Mouse (Mus musculus) urinary bladder, adult 18-20 months (tissue): ENCODE measurements around the gene Plppr2.
A peak's percentile ranks its signal among the peaks of the same experiment; 100 is the strongest.

ENCODE experiments used
- DNase-seq, 2 experiments: peaks; one replicate each; pipeline ENCODE4 v3.0.0; 2022; ENCODE audit warnings: low spot score in 2 of 2, mixed read lengths in 2 of 2

Gene Plppr2

GRCm38 (mm10) chr9:21932445-21933137 lies 4.2 kb upstream of the Plppr2 start:
- no peak for DNase-seq

GRCm38 (mm10) chr9:21934021-21934420 lies 2.8 kb upstream of the Plppr2 start:
- no peak for DNase-seq

DNA sequence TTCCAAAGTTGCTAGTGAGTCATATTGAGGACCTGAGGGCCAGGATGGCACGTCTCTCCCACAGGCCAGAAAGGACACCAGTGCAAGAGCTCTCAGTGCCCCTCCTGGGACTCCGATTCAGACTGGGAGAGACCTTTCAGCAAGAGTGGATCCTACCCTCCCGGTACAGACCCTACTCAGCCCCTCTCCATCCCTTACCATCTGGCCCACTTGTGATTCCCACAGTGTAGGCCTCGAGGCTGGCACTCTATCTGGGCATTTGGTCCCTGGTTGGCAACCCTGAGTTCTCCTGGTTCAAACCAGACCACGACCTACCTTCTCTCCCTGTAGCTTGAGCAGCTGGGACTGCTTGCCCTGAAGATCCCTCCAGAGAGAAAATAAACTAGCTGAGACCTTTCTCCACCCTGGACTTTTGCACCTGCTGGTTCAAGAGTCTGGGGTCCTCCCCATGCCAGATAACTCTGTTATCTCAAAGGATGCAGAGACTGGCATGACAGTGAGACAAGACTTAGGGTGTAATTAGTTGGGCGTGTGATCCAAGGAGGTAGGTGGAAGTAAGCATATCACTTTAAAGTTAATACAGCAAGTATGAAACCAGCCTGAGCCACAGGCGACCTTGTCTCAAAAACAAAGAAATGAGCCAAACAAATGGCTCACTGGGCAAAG lies 1.2 kb upstream of the Plppr2 start:
- DNase-seq: no peak

DNA sequence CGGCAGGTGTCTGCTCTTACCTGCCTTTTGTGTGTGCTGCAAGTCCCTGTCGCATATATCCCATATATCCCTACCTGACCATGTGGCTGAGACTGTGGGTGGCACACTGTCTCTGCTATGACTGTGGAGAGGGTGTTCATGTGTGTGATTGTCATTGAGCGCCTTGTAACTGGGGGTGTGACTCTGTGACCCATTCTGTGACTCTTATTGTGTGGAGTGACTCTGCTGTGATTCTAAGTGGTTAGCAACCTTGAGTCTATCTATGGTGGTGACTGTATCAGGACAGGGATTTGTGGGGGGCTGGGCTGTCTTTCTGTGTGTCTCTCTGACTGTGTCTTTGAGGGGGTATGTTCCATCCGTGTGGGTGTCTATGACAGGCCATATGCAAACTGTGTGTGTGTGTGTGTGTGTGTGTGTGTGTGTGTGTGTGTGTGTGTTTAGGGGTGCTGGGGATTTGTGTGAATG lies 910 bp downstream of the Plppr2 start:
- DNase-seq: no peak

- no peak for DNase-seq
Observed at GRCm38 (mm10) chr9:21938234-21938855, 1.5 kb downstream of the Plppr2 start.

- DNase-seq: no peak
Observed at GRCm38 (mm10) chr9:21943046-21943445, 6.2 kb downstream of the Plppr2 start.

DNA sequence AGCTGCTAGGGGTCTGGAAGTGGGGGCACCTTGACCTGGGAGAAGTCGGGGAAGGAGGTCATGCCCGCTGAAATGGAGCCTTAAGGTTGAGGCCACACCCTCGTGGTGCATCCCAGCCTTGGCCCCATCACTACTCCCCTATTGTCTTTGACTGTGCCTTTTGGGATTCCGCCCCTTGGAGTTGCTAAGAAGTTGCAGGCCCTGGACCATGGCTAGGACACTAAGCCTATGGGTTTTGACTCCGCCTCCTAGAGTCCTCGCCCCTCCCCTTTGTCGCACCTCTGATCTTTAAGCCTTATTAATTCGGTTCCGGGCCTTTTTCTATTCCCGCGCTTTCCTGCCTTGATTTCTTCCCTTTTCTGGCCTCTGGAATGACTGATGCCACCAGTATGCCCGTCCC lies 6.8 kb downstream of the Plppr2 start:
- no peak for DNase-seq

DNA sequence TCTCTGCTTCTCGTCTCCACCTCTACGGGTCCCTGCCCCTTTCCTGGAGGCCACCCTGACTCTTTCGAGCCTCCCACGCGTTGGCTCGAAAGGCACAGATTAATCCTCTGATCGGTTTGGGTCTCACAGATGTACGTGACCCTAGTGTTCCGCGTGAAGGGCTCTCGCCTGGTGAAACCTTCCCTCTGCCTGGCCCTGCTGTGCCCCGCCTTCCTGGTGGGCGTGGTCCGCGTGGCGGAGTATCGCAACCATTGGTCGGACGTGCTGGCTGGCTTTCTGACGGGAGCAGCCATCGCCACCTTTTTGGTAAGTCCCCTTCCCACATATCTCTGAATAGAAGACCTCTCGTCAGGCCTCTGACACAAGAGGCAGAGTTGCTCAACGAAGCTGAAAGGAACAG lies 7.4 kb downstream of the Plppr2 start:
- no peak for DNase-seq

DNA sequence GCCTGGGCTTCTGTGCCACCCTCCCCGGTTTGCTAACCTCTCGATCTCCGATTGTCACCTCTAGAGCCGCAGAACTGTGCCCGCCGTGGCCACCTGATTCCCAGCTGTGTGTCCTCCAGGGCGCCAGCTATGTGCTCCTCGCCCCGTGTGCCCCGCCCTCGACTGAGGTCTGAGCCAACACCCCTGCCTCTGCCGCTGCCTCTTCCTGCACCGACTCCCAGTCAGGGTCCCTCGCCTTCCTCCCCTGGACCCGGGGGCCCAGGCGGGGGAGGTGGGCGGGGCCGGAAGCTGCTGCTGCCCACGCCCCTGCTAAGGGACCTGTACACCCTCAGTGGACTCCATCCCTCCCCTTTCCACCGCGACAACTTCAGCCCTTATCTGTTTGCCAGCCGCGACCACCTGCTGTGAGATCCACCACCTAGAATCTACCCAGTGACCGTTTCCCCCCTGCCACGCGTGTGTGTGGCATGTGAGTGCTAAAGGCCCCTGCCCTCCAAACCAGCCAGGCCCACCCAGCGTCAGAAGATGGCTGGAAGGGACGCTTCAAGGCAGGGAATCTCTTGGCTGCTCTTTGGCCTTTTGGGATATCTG lies 10.8 kb downstream of the Plppr2 start:
- no peak for DNase-seq

DNA sequence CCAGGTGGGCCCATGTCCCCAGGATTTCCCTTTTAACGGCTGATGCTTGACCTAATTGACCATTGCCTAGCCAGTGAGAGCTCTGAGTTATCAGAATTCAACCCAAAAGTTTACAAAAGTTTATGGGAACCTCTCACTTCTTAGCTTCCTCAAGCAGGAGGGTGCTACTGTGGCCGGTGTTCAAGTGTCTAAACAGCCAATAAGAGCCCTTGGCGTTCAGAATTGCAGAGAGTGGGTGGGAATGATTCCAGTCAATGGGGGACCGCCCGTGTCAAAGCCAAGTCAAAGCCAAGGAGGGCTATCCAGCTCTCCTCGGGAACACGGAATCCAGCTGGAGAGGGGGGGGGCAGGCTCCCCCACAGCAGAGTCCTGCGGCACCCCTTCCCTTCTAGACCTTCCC lies 11.3 kb downstream of the Plppr2 start:
- DNase-seq: no peak

DNA sequence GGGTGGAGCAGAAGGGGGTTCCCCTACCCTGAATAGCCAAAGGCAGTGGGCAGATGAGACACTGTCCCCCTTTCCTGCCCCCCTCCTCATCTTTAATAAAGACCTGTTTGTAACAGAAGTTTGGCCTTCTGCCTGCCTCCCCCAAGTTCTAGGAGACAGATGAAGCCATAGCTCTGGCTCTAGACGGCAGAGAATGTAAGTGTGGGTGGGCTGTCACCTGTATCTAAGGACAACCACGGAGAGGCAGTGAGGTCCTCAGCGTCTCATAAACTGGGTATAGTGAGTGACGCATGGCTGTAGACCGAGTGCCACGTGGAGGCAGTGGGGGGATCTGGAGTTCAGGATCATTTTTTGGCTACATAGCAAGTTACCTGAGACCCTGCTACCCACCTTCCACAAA lies 12.0 kb downstream of the Plppr2 start:
- no peak for DNase-seq

DNA sequence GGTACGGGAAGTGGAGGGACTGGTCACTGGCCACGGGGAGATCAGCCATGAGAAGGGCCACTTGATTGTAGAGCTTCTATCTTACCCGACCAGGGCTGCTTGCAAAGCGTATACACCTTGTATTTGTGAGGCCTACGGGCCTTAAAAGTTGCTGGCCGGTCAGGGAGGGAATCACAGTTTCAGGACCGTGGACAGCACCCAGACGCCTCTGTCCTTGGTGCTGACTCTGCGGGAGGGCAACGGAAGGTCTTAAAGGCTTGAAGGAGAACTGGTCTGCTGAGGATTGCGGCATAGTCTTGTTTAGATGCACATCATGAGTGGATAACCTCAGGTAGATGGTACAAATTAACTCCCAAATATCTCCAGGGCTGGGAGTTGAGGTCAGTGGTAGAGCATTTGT lies 13.5 kb downstream of the Plppr2 start:
- peak; percentile 25 to 73 for DNase-seq

GRCm38 (mm10) chr9:21951977-21952376 lies 15.1 kb downstream of the Plppr2 start:
- no peak for DNase-seq

- DNase-seq: no peak
Observed at GRCm38 (mm10) chr9:21953600-21953999, 16.8 kb downstream of the Plppr2 start.

GRCm38 (mm10) chr9:21954635-21955034 lies 17.8 kb downstream of the Plppr2 start:
- DNase-seq: no peak

DNA sequence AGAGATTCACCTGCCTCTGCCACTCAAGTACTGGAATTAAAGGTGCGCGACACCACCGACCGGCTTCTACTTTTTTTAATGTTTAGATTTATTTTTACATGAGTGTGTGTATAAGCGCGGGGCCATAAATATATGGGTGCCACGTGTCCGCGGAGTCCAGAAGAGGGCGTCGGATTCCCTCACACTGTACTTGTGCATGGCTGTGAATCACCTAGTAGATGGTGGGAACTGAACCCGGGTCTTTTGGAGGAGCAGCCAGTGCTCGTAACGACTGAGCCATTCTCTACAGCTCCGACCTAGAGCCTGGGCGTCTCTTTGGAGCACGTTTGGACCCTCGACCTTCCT lies 18.4 kb downstream of the Plppr2 start:
- no peak for DNase-seq

DNA sequence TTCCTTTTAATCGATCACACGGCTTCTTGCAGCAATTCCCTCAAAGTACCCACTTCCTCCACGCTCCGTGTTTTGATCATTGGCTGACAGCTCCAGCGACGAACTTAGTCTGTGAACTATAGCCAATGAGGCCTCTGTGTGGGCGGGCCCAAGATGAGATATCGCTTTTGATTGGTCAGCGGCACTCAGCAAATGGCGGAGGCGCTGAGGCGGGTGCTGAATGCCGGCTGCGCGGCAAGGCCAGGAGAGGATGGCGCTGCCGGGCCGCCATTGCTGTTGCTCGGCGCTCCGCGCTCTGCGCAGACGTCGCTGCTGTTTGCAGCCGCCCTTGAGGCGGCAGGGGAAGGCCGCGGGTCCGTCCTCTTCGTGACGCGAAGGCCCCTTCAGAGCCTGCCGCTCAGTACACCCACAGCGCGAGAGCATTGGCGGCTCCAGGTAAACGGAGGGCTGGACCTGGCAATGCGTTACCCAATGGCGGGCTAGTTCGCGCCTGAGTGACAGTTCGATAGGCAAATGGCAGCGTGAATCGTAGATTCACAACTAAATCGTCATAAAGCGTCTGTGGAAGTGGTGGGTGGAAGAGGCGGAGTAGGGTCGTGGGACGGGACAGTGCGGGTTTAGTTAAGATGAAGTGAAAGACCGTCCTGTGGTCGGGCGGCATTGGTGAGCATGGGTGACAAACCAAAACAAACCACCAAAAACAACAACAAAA lies 18.9 kb downstream of the Plppr2 start, which contains the start of gene Swsap1:
Swsap1 (plus strand) TSS at position 186 of the 712 bp plus-strand sequence.
- DNase-seq: peak; percentile 96 to 99

DNA sequence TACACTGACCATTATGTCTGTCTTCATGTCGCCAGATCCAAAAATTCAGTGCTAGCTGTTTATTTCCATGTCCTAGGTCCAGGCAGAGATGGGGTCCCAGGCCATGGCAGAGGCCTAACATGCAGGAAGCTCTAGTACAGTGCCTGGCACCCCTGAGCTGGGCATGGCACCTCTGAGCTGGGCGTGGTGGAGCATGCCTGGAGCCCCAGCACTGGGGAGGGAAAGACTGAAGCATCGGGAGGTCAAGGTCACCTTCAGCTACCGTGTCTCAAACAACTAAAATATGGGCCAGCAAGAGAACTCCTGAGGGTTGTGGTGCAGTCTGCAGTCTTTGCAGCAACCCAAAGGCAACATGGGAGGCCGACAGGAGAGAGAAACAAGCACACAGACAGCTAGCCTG lies 21.5 kb downstream of the Plppr2 start:
- no peak for DNase-seq

DNA sequence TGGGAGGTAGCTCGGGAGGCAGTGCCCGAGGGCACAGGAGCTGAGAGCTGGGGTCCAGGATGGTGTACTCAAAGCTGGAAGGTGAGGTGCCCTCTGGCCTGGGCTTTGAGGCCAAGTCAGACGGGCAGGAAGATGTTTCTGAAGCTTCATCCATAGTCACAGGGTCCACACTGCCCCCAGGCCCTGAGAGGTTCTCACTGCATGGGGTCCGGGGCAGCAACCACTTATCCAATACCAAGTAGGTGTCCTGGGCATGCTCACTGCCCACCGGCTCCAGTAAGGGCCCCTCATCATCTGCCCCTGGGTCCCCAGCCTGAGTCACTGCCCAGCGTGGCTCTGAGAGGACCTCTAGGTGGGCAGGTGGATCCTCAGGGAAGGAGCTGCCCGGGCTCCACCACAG lies 22.4 kb downstream of the Plppr2 start:
- DNase-seq: no peak

DNA sequence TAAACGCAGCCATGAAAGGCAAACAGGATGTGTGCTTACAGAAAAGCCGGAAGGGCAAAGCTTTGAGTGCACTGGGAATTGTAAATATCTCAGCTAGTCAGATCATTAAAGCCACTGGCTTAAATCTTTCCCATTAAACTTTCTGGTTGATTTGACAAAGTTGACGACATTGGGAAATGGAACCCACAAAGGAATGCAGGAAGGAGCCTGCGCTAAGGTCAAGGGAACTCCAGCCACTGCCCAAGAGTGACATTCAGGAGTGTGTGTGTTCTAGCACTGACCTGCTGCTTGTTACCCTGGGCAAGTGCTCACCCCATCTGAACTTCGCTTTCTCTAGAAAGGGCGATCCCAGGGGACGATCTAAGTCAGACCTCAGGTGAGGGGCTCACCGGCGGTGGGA lies 23.3 kb downstream of the Plppr2 start:
- no peak for DNase-seq

GRCm38 (mm10) chr9:21960558-21961208 lies 23.9 kb downstream of the Plppr2 start:
- peak; percentile 22 to 23 for DNase-seq
